Mouse (Mus musculus): ENCODE data around the gene Slc4a1. TPM values are rescaled to one million over a fixed set of nuclear protein-coding genes. Genes with fewer than 3 reads are reported as not detected.

Gene Slc4a1
- polyA plus RNA-seq, 1 experiment from 2014 or later: 6.8 TPM

GRCm38 (mm10) chr11:102365699-102366098, 304 bp downstream of the Slc4a1 start:
- H3K4me3 ChIP-seq (ENCODE audit: low read depth, low read length): no peak overlapping the region
- ATAC-seq (ENCODE audit: low read depth) (no peak), DNase-seq (ENCODE audit: low spot score) (no peak)
- no peak overlapping the region for H3K4me2 ChIP-seq (ENCODE audit: low read depth, low read length)
- H3K4me1 ChIP-seq (ENCODE audit: control insufficient read depth, insufficient read depth, low read length): no peaks in the 10 kb centered on the region
- no peak overlapping the region for H3K27ac ChIP-seq (replicated peaks; ENCODE audit: low read depth, low read length)
- 15% methylated on average over 4 of the region's 4 CpGs for WGBS
- H3K27me3 ChIP-seq (replicated peaks; ENCODE audit: control insufficient read depth, insufficient read depth, low read length): no peaks in the 10 kb centered on the region
- no peaks in the 10 kb centered on the region for H3K36me3 ChIP-seq (ENCODE audit: control insufficient read depth, insufficient read depth, low read length)
- H3K9me3 ChIP-seq (ENCODE audit: control insufficient read depth, low read length): no peaks in the 10 kb centered on the region
- no peak overlapping the region for H3K9ac ChIP-seq (ENCODE audit: low read depth, low read length)

DNA sequence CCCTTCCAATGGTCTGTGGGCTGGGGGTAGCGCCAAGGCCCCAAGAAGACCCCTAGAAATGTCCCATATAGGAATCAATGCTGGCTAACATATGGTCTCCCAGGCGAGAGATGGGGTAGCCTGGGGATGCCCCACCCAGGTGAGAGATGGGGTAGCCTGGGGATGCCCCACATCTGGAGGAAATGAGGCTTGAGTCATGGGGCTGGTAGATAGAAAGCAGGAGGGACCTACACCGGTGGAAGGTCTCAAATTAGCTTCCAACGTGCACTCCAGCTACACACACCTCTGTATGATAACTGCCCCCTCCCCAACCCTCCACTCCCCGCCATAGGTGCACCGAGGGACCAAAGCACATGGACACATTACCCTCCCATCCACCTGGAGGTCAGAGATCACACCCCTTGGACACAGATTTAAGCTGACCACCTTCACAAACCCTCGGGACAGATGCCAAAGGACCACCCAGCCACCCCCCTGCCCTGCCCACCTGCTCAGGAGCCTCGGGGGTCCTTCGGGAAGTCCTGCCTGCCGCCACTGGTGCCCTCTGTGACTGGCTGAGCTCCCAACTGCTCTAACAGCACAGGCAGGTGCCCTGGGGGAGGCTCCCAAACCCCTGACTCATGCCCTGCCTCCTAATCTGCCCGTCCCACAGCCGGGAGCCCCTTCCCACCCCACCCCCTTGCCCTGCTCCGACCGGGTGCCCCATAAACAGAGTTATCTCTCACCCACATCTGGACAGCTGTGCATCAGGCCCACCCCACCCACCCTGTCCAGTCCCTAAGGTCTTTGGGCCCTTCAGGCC, 1.2 kb downstream of the Slc4a1 start:
- WGBS: 63% methylated on average over 12 of the region's 14 CpGs
- no peak overlapping the region for H3K27ac ChIP-seq (replicated peaks; ENCODE audit: low read depth, low read length)

DNA sequence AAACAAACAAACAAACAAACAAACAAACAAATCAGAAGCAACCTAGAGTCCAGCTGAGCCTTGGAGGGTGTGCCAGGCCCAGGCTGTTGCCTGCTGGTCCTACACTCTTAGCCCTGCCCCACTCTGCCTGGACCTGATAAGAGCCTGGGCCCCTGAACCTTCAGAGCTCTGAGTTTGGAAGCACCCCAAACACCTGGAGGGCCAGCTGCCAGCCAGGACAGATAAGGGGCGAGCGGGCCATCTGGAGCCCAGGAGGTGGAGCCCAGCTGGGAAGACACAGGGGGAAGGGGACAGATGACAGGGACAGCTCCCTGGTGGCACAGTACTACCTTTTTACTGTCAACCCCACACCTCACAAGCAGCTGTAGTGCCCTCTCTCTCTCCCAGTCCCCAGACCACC, 2.4 kb downstream of the Slc4a1 start:
- H3K4me1 ChIP-seq (ENCODE audit: control insufficient read depth, insufficient read depth, low read length): no peaks in the 10 kb centered on the region
- H3K9ac ChIP-seq (ENCODE audit: low read depth, low read length): no peak overlapping the region
- no peaks in the 10 kb centered on the region for H3K9me3 ChIP-seq (ENCODE audit: control insufficient read depth, low read length)
- H3K27me3 ChIP-seq (replicated peaks; ENCODE audit: control insufficient read depth, insufficient read depth, low read length): no peaks in the 10 kb centered on the region
- WGBS: 60% methylated on average over 2 of the region's 2 CpGs
- no peak overlapping the region for H3K27ac ChIP-seq (replicated peaks; ENCODE audit: low read depth, low read length)
- H3K36me3 ChIP-seq (ENCODE audit: control insufficient read depth, insufficient read depth, low read length): no peaks in the 10 kb centered on the region
- H3K4me3 ChIP-seq (ENCODE audit: low read depth, low read length): no peak overlapping the region
- no peak overlapping the region for H3K4me2 ChIP-seq (ENCODE audit: low read depth, low read length)
- no peak for DNase-seq (ENCODE audit: low spot score)
- no peak for ATAC-seq (ENCODE audit: low read depth)

More for the DNA sequence above, 1.2 kb downstream of the Slc4a1 start:
- Histone ChIP-seq H3K9ac (ENCODE audit: low read depth, low read length) (no peak overlapping the region), H3K4me2 (ENCODE audit: low read depth, low read length) (no peak overlapping the region), H3K36me3 (ENCODE audit: control insufficient read depth, insufficient read depth, low read length) (no peaks in the 10 kb centered on the region), H3K9me3 (ENCODE audit: control insufficient read depth, low read length) (no peaks in the 10 kb centered on the region), H3K4me1 (ENCODE audit: control insufficient read depth, insufficient read depth, low read length) (no peaks in the 10 kb centered on the region), H3K27me3 (replicated peaks; ENCODE audit: control insufficient read depth, insufficient read depth, low read length) (no peaks in the 10 kb centered on the region), H3K4me3 (ENCODE audit: low read depth, low read length) (no peak overlapping the region)
- ATAC-seq (ENCODE audit: low read depth): no peak
- DNase-seq (ENCODE audit: low spot score): no peak

- no peak overlapping the region for H3K27ac ChIP-seq (replicated peaks; ENCODE audit: low read depth, low read length)
- WGBS: 87% methylated on average over 8 of the region's 8 CpGs
- DNase-seq (ENCODE audit: low spot score): no peak
- no peak for ATAC-seq (ENCODE audit: low read depth)
- H3K4me1 ChIP-seq (ENCODE audit: control insufficient read depth, insufficient read depth, low read length): no peaks in the 10 kb centered on the region
- no peaks in the 10 kb centered on the region for H3K36me3 ChIP-seq (ENCODE audit: control insufficient read depth, insufficient read depth, low read length)
- no peak overlapping the region for H3K4me2 ChIP-seq (ENCODE audit: low read depth, low read length)
- H3K27me3 ChIP-seq (replicated peaks; ENCODE audit: control insufficient read depth, insufficient read depth, low read length): no peaks in the 10 kb centered on the region
- H3K4me3 ChIP-seq (ENCODE audit: low read depth, low read length): no peak overlapping the region
- H3K9me3 ChIP-seq (ENCODE audit: control insufficient read depth, low read length): no peaks in the 10 kb centered on the region
- no peak overlapping the region for H3K9ac ChIP-seq (ENCODE audit: low read depth, low read length)
Measured at GRCm38 (mm10) chr11:102361776-102362495, 4.1 kb downstream of the Slc4a1 start.

DNA sequence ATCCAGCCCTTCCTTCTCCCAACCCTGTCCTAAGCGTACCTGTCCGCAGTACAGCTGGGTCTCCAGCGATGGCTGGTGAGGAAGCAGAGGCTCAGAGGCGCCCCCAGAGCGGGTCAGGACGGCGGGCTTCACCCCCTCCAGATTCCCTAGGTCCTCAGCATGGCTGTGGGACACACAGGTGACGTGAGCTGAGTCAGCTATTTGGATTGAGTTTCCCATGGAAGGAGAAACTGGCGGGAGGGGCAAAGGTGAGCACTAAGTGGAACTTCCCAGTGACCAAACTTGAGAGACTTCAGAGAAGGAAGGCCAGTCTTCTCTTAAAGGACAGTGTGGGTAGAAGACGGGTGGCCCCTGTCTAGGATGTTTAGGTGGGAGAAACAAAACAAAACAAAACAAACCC, 7.6 kb downstream of the Slc4a1 start:
- H3K9me3 ChIP-seq (ENCODE audit: control insufficient read depth, low read length): no peaks in the 10 kb centered on the region
- no peak overlapping the region for H3K9ac ChIP-seq (ENCODE audit: low read depth, low read length)
- DNase-seq (ENCODE audit: low spot score): no peak
- no peak overlapping the region for H3K27ac ChIP-seq (replicated peaks; ENCODE audit: low read depth, low read length)
- ATAC-seq (ENCODE audit: low read depth): no peak
- H3K36me3 ChIP-seq (ENCODE audit: control insufficient read depth, insufficient read depth, low read length): no peaks in the 10 kb centered on the region
- no peak overlapping the region for H3K4me3 ChIP-seq (ENCODE audit: low read depth, low read length)
- H3K4me1 ChIP-seq (ENCODE audit: control insufficient read depth, insufficient read depth, low read length): no peaks in the 10 kb centered on the region
- H3K4me2 ChIP-seq (ENCODE audit: low read depth, low read length): no peak overlapping the region
- 70% methylated on average over 10 of the region's 10 CpGs for WGBS
- H3K27me3 ChIP-seq (replicated peaks; ENCODE audit: control insufficient read depth, insufficient read depth, low read length): no peaks in the 10 kb centered on the region

DNA sequence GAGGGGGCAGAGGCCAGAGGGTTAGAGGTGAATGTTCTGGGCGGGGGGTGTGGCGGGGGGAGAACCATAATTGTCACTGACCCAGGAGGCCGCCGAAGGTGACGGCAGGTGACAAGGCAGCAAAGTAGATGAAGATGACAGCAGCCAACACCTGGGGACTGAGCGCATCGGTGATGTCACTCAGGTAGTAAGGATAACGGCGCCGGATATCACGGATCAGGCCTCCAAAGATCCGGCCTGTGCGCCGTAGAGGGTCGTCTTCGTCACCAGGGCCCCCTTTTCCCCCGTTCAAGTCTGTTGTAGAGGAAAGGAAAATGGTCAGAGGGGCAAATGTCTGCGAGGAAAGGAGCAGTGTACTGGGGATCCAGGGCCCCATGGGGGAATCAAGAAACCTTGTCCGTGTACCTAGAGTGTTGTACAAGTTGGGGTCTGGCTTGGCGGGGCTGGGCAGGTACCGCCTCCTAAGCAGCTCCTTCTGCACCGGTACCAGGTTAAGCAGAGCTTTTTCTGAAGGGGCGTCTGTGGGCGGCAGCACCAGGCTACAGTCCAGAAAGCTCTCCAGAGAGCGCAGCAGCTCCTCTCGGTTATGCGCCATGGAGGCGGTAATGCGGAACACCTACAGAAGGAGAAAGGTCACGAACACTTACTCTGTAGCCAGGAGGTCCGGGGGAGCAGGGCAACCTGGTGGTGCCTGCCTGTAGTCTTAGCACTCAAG, 9.2 kb downstream of the Slc4a1 start:
- Histone ChIP-seq H3K4me2 (ENCODE audit: low read depth, low read length) (no peak overlapping the region), H3K4me3 (ENCODE audit: low read depth, low read length) (no peak overlapping the region), H3K36me3 (ENCODE audit: control insufficient read depth, insufficient read depth, low read length) (no peaks in the 10 kb centered on the region), H3K9ac (ENCODE audit: low read depth, low read length) (no peak overlapping the region), H3K9me3 (ENCODE audit: control insufficient read depth, low read length) (no peaks in the 10 kb centered on the region), H3K4me1 (ENCODE audit: control insufficient read depth, insufficient read depth, low read length) (no peaks in the 10 kb centered on the region), H3K27ac (replicated peaks; ENCODE audit: low read depth, low read length) (no peak overlapping the region), H3K27me3 (replicated peaks; ENCODE audit: control insufficient read depth, insufficient read depth, low read length) (no peaks in the 10 kb centered on the region)
- ATAC-seq (ENCODE audit: low read depth) (no peak), DNase-seq (ENCODE audit: low spot score) (no peak)
- 72% methylated on average over 31 of the region's 31 CpGs for WGBS

GRCm38 (mm10) chr11:102356190-102356589, 9.8 kb downstream of the Slc4a1 start:
- H3K9ac ChIP-seq (ENCODE audit: low read depth, low read length): no peak overlapping the region
- no peaks in the 10 kb centered on the region for H3K36me3 ChIP-seq (ENCODE audit: control insufficient read depth, insufficient read depth, low read length)
- H3K4me1 ChIP-seq (ENCODE audit: control insufficient read depth, insufficient read depth, low read length): no peaks in the 10 kb centered on the region
- WGBS: 79% methylated on average over 12 of the region's 12 CpGs
- no peaks in the 10 kb centered on the region for H3K9me3 ChIP-seq (ENCODE audit: control insufficient read depth, low read length)
- H3K27ac ChIP-seq (replicated peaks; ENCODE audit: low read depth, low read length): no peak overlapping the region
- H3K27me3 ChIP-seq (replicated peaks; ENCODE audit: control insufficient read depth, insufficient read depth, low read length): no peaks in the 10 kb centered on the region
- H3K4me2 ChIP-seq (ENCODE audit: low read depth, low read length): no peak overlapping the region
- DNase-seq (ENCODE audit: low spot score) (no peak), ATAC-seq (ENCODE audit: low read depth) (no peak)
- H3K4me3 ChIP-seq (ENCODE audit: low read depth, low read length): no peak overlapping the region

GRCm38 (mm10) chr11:102355501-102355900, 10.5 kb downstream of the Slc4a1 start:
- ATAC-seq (ENCODE audit: low read depth) (no peak), DNase-seq (ENCODE audit: low spot score) (no peak)
- Histone ChIP-seq H3K9me3 (ENCODE audit: control insufficient read depth, low read length) (no peaks in the 10 kb centered on the region), H3K36me3 (ENCODE audit: control insufficient read depth, insufficient read depth, low read length) (no peaks in the 10 kb centered on the region), H3K27me3 (replicated peaks; ENCODE audit: control insufficient read depth, insufficient read depth, low read length) (no peaks in the 10 kb centered on the region), H3K4me1 (ENCODE audit: control insufficient read depth, insufficient read depth, low read length) (no peaks in the 10 kb centered on the region), H3K9ac (ENCODE audit: low read depth, low read length) (no peak overlapping the region), H3K4me2 (ENCODE audit: low read depth, low read length) (no peak overlapping the region), H3K27ac (replicated peaks; ENCODE audit: low read depth, low read length) (no peak overlapping the region), H3K4me3 (ENCODE audit: low read depth, low read length) (no peak overlapping the region)
- 85% methylated on average over 3 of the region's 3 CpGs for WGBS

Measured in embryonic facial prominence, embryonic 14.5 days (tissue).